Mouse (Mus musculus) midbrain, embryonic 10.5 days (tissue): ENCODE measurements around the gene Rpl39. TPM values are rescaled to one million over a fixed set of nuclear protein-coding genes. Genes with fewer than 3 reads are reported as not detected.

ENCODE experiments used
- DNase-seq: peaks from one replicate; pipeline ENCODE4 v3.0.0-alpha.2; 2017; ENCODE audit warnings: low spot score
- H3K27ac ChIP-seq: fragments of 300-500 bp; sonication (generic); replicated peaks from 2 replicates; pipeline ENCODE4 v1.5.1; 2016; ENCODE audit warnings: mild to moderate bottlenecking
- H3K27me3 ChIP-seq: fragments of 300-500 bp; sonication (generic); 2 replicates; pipeline ENCODE4 v1.6.1; 2016; ENCODE audit warnings: low read depth, mild to moderate bottlenecking; ENCODE audit not compliant: poor library complexity, severe bottlenecking
- H3K36me3 ChIP-seq: fragments of 300-500 bp; sonication (generic); 2 replicates; pipeline ENCODE4 v1.6.1; 2016; ENCODE audit warnings: mild to moderate bottlenecking, moderate library complexity
- H3K4me1 ChIP-seq: fragments of 300-500 bp; sonication (generic); 2 replicates; pipeline ENCODE4 v1.6.1; 2016
- H3K4me3 ChIP-seq: fragments of 300-500 bp; sonication (generic); 2 replicates; pipeline ENCODE4 v1.5.1; 2016; ENCODE audit warnings: mild to moderate bottlenecking, moderate library complexity
- H3K9me3 ChIP-seq: fragments of 300-500 bp; sonication (generic); replicated peaks from 2 replicates; pipeline ENCODE4 v1.6.1; 2016; ENCODE audit warnings: mild to moderate bottlenecking
- WGBS: fragments of 180-500 bp; shearing (Covaris S2); methylation state at CpG from one replicate; pipeline ENCODE4 v1.1.7; 2016; 5-methylcytosine and 5-hydroxymethylcytosine counted together
- polyA plus RNA-seq: library from polyadenylated mRNA; unstranded; fragments of >200 nt; fragmentation: Nextera tagmentation; extraction: Ambion mirVana; gene quantifications from 2 replicates; pipeline ENCODE4 v1.2.1, GENCODE M21; 2016

Gene Rpl39
- polyA plus RNA-seq = 366 and 467 TPM in 2 replicates

GRCm38 (mm10) chrX:37084927-37085660 lies at the start of gene Rpl39:
Gene Rpl39 (minus strand): TSS chrX:37085402.
- H3K36me3 ChIP-seq = peaks cover 32% of the 10 kb centered on the region
- DNase-seq = peak; percentile 84
- WGBS = 15% methylated on average over 38 of the region's 38 CpGs
- peaks cover 7% of the 10 kb centered on the region; the same call in 1 of the 2 replicates for H3K4me1 ChIP-seq
- H3K9me3 ChIP-seq = no peaks in the 10 kb centered on the region
- H3K27ac ChIP-seq = peak within 1 kb of the TSS; percentile 91
- peak within 1 kb of the TSS; percentile 67 for H3K4me3 ChIP-seq
- no peaks in the 10 kb centered on the region for H3K27me3 ChIP-seq

DNA sequence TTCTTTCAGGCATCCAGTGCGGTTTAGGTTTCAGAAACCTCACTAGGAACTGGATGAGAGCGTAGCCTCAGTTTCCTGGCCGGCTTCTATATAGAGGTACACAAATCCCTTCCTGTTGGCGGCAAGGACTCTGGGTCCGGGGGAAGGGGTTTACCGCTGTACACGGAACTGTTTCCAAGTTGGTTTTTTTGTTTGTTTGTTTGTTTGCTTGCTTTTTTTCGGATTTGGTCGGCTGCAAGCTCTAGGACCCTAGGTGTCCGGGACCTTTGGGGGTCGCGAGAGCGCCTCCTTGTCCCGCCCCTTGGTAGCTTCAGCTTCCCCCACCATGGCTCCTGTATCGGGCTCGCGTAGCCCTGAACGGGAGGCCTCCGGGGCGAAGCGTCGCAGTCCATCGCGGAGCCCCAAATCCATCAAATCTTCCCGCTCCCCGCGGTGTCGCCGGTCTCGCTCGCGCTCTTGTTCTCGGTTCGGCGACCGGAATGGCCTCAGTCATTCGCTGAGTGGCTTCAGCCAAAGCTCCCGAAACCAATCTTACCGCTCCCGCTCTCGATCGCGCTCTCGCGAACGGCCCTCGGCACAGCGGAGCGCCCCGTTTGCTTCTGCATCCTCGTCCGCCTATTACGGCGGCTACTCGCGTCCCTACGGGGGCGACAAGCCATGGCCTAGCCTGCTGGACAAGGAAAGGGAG lies 41.6 kb upstream of the Rpl39 start, which contains the start of gene Nkap:
Gene Nkap (plus strand): TSS at position 125 of the 688 bp plus-strand sequence.
- Histone ChIP-seq H3K9me3 (no peaks in the 10 kb centered on the region), H3K4me1 (peaks cover 11% of the 10 kb centered on the region), H3K27me3 (no peaks in the 10 kb centered on the region), H3K27ac (peak within 1 kb of the TSS; percentile 90), H3K4me3 (peak within 1 kb of the TSS; percentile 73), H3K36me3 (peaks cover 7% of the 10 kb centered on the region)
- DNase-seq = peak; percentile 72
- 12% methylated on average over 58 of the region's 58 CpGs for WGBS

DNA sequence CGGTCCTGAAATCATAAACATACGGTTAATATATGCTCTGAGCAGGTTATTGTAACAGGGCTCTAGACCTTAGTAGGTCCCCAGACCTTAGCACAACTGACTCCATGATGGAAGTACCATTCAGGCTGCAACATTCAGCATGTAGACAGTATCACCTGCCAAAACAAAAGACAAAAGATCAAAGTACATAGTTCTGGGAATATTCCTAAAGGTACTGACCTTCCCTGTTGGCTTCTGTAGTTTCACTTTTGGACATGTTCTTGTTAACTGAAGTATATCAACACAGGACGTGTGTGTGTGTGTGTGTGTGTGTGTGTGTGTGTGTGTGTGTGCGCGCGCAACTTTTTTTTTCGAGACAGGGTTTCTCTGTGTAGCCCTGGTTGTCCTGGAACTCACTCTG lies 40.3 kb upstream of the Rpl39 start:
- Histone ChIP-seq H3K27ac (no peak overlapping the region), H3K4me3 (no peak overlapping the region), H3K27me3 (no peaks in the 10 kb centered on the region), H3K4me1 (peaks cover 11% of the 10 kb centered on the region), H3K9me3 (no peaks in the 10 kb centered on the region), H3K36me3 (no peaks in the 10 kb centered on the region)
- DNase-seq = no peak
- WGBS = 94% methylated on average over 7 of the region's 7 CpGs

DNA sequence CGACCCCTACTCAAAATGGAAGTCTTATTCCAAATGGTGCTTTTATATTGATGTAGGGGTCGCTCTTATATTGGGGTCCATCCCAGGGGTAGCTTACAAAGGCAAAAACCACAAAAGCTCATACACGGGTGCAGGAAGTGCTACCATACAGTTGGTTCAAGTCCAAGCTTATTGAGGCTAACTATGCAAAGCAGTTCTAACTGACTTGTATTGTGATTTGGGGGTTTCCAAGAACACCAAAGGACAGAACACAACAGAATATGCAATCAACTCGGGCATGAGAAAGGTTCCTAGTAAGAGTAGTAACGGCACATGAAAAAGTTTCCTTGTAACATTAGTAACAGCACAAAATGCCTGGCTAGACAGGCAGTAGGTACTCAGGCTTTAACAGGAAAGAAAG lies 35.0 kb upstream of the Rpl39 start:
- no peak for DNase-seq

GRCm38 (mm10) chrX:37119585-37119984 lies 34.4 kb upstream of the Rpl39 start:
- Histone ChIP-seq H3K4me3 (no peak overlapping the region), H3K27me3 (peaks cover 18% of the 10 kb centered on the region), H3K36me3 (no peaks in the 10 kb centered on the region), H3K9me3 (0 out of 2 replicates have a peak, but pooled peaks cover 4% of the 10 kb centered on the region), H3K4me1 (no peaks in the 10 kb centered on the region), H3K27ac (no peak overlapping the region)
- 65% methylated on average over 3 of the region's 3 CpGs for WGBS
- DNase-seq = no peak

More for the DNA sequence above, 35.0 kb upstream of the Rpl39 start:
- Histone ChIP-seq H3K36me3 (no peaks in the 10 kb centered on the region), H3K9me3 (0 out of 2 replicates have a peak, but pooled peaks cover 4% of the 10 kb centered on the region), H3K4me3 (no peak overlapping the region), H3K4me1 (no peaks in the 10 kb centered on the region), H3K27ac (no peak overlapping the region), H3K27me3 (peaks cover 17% of the 10 kb centered on the region)
- WGBS = 76% methylated on average over 5 of the region's 5 CpGs

- H3K27ac ChIP-seq = no peak overlapping the region
- WGBS = no CpG with 5 or more reads among the region's 5 CpGs
- H3K27me3 ChIP-seq = peaks cover 18% of the 10 kb centered on the region
- DNase-seq = no peak
- no peaks in the 10 kb centered on the region for H3K4me1 ChIP-seq
- no peaks in the 10 kb centered on the region for H3K36me3 ChIP-seq
- 0 out of 2 replicates have a peak, but pooled peaks cover 4% of the 10 kb centered on the region for H3K9me3 ChIP-seq
- H3K4me3 ChIP-seq = no peak overlapping the region
Measured at GRCm38 (mm10) chrX:37117085-37117484, 31.9 kb upstream of the Rpl39 start.

GRCm38 (mm10) chrX:37110881-37111193 lies 25.6 kb upstream of the Rpl39 start:
- 79% methylated on average over 4 of the region's 4 CpGs for WGBS
- Histone ChIP-seq H3K4me3 (0 out of 2 replicates have a peak overlapping the region, but pooled peaks have one; percentile 63), H3K9me3 (no peaks in the 10 kb centered on the region), H3K36me3 (peaks cover 10% of the 10 kb centered on the region), H3K27ac (no peak overlapping the region), H3K27me3 (peaks cover 7% of the 10 kb centered on the region), H3K4me1 (no peaks in the 10 kb centered on the region)
- no peak for DNase-seq

DNA sequence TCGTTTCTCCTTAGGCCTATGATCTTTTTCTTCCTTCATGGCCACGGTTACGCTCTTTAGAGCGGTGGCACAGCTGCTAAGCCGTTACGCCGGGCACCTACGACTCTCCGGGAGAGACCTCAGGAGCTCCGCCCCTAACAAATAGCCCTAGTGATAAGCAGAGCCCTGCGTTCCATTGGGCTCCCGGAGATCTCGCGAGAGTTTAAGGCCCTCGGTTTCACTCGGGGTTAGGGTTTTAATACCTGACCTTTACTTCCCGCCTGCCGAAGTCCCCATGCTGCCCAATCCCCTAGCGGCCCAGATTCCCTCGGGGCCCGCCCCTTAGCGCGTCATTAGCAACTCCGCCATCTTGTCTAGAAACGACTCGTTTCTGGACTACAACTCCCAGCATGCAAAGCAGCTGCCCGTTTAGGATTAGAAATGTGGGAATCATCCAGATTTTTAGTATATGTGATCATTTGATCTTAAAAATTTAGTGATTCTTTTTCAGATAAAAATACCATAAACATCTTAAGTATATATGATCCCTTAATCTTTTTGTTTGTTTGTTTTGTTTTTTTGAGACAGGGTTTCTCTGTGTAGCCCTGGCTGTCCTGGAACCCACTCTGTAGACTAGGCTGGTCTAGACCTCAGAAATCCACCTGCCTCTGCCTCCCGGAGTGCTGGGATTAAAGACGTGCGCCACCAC lies 25.1 kb upstream of the Rpl39 start, which contains the start of gene Upf3b:
Gene Upf3b (minus strand): TSS at position 130 of the 688 bp plus-strand sequence.
- H3K36me3 ChIP-seq = peaks cover 14% of the 10 kb centered on the region
- 22% methylated on average over 30 of the region's 30 CpGs for WGBS
- H3K9me3 ChIP-seq = no peaks in the 10 kb centered on the region
- H3K27me3 ChIP-seq = peaks cover 2% of the 10 kb centered on the region
- H3K4me1 ChIP-seq = no peaks in the 10 kb centered on the region
- H3K4me3 ChIP-seq = peak within 1 kb of the TSS; percentile 63
- peak within 1 kb of the TSS; percentile 86 for H3K27ac ChIP-seq
- peak; percentile 89 for DNase-seq

- Histone ChIP-seq H3K9me3 (no peaks in the 10 kb centered on the region), H3K27ac (peak overlapping the region; percentile 86), H3K4me1 (no peaks in the 10 kb centered on the region), H3K4me3 (peak overlapping the region; percentile 63), H3K27me3 (no peaks in the 10 kb centered on the region), H3K36me3 (peaks cover 20% of the 10 kb centered on the region)
- no peak for DNase-seq
- WGBS = 13% methylated on average over 27 of the region's 27 CpGs
Measured at GRCm38 (mm10) chrX:37109526-37110192, 24.5 kb upstream of the Rpl39 start.

GRCm38 (mm10) chrX:37103826-37104225 lies 18.6 kb upstream of the Rpl39 start:
- H3K4me1 ChIP-seq = no peaks in the 10 kb centered on the region
- H3K36me3 ChIP-seq = peaks cover 66% of the 10 kb centered on the region
- no peaks in the 10 kb centered on the region for H3K27me3 ChIP-seq
- no peaks in the 10 kb centered on the region for H3K9me3 ChIP-seq
- WGBS = 65% methylated on average over 2 of the region's 2 CpGs
- H3K27ac ChIP-seq = no peak overlapping the region
- no peak overlapping the region for H3K4me3 ChIP-seq
- DNase-seq = no peak

DNA sequence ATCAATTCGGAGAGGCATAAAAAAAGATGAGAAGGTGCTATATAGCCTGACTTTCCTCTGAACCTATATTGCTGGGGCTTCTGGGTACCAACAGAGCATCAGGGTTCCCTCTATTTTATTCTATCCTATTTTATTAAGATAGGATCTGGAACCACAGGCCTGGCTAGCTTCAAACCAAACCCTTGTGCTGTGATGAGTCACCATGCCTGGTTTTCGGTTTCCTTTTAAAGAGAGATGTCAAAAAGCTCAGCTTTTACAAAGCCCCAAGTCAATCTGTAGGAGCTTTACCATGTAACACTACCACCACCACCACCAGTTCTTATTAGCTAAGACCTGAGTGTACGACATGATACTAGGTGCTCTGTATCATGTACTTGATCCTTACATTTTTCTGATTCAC lies 13.5 kb upstream of the Rpl39 start:
- no peak for DNase-seq
- H3K4me3 ChIP-seq = no peak overlapping the region
- 93% methylated on average over 3 of the region's 3 CpGs for whole genome bisulfite sequencing
- H3K27me3 ChIP-seq = no peaks in the 10 kb centered on the region
- H3K4me1 ChIP-seq = no peaks in the 10 kb centered on the region
- H3K9me3 ChIP-seq = no peaks in the 10 kb centered on the region
- peaks cover 83% of the 10 kb centered on the region for H3K36me3 ChIP-seq
- no peak overlapping the region for H3K27ac ChIP-seq

- DNase-seq = no peak
- H3K27me3 ChIP-seq = no peaks in the 10 kb centered on the region
- no peaks in the 10 kb centered on the region for H3K4me1 ChIP-seq
- no peaks in the 10 kb centered on the region for H3K9me3 ChIP-seq
- no peak overlapping the region for H3K27ac ChIP-seq
- H3K4me3 ChIP-seq = no peak overlapping the region
- WGBS = 91% methylated on average over 11 of the region's 11 CpGs
- H3K36me3 ChIP-seq = peaks cover 76% of the 10 kb centered on the region
Measured at GRCm38 (mm10) chrX:37095106-37095768, 10.0 kb upstream of the Rpl39 start.
